Mouse (Mus musculus) stomach, postnatal 0 days (tissue): ENCODE data around the gene Lpp. TPM values are rescaled to one million over a fixed set of nuclear protein-coding genes. Genes with fewer than 3 reads are reported as not detected.

Source experiments
- ATAC-seq: fragments of 200-750 bp; cut with Nextera tagmentation; 2 replicates; pipeline ENCODE4 v1.8.0; 2017; ENCODE audit not compliant: low FRiP score, low TSS enrichment
- DNase-seq: peaks from one replicate; pipeline ENCODE4 v3.0.0-alpha.2; 2016; ENCODE audit warnings: low spot score
- H3K27ac ChIP-seq: fragments of 300-500 bp; sonication (generic); replicated peaks from 2 replicates; pipeline ENCODE4 v1.5.1; 2014; ENCODE audit warnings: mild to moderate bottlenecking, control low read depth
- H3K27me3 ChIP-seq: fragments of 300-500 bp; sonication (generic); 2 replicates; pipeline ENCODE4 v1.6.1; 2014; ENCODE audit warnings: low read length; ENCODE audit not compliant: control insufficient read depth, insufficient read depth
- H3K36me3 ChIP-seq: fragments of 300-500 bp; sonication (generic); 2 replicates; pipeline ENCODE4 v1.6.1; 2014; ENCODE audit warnings: low read length, mixed read lengths; ENCODE audit not compliant: control insufficient read depth, insufficient read depth
- H3K4me1 ChIP-seq: fragments of 300-500 bp; sonication (generic); replicated peaks from 2 replicates; pipeline ENCODE4 v1.6.1; 2014; ENCODE audit warnings: antibody characterized with exemption; ENCODE audit not compliant: control insufficient read depth, insufficient read depth
- H3K4me2 ChIP-seq: fragments of 300-500 bp; sonication (generic); replicated peaks from 2 replicates; pipeline ENCODE4 v1.6.1; 2014; ENCODE audit warnings: low read depth, mild to moderate bottlenecking, control low read depth, moderate library complexity
- H3K4me3 ChIP-seq: fragments of 300-500 bp; sonication (generic); 2 replicates; pipeline ENCODE4 v1.5.1; 2014; ENCODE audit warnings: low read depth, low read length, control low read depth
- H3K9ac ChIP-seq: fragments of 300-500 bp; sonication (generic); 2 replicates; pipeline ENCODE4 v1.6.1; 2014; ENCODE audit warnings: mild to moderate bottlenecking, low read length, control low read depth, mixed read lengths
- H3K9me3 ChIP-seq: fragments of 300-500 bp; sonication (generic); 2 replicates; pipeline ENCODE4 v1.6.1; 2016; ENCODE audit warnings: low read length; ENCODE audit not compliant: control insufficient read depth
- CTCF ChIP-seq: IDR thresholded peaks from 2 replicates; pipeline ENCODE4 v1.5.1; 2016; ENCODE audit warnings: antibody characterized with exemption, low read depth, mild to moderate bottlenecking, moderate library complexity
- EP300 ChIP-seq: optimal IDR thresholded peaks from 2 replicates; pipeline ENCODE3; 2016; ENCODE audit warnings: antibody characterized with exemption
- WGBS: fragments of 180-500 bp; shearing (Covaris S2); extraction: QIAGEN DNeasy Blood & Tissue Kit; methylation state at CpG from one replicate; pipeline ENCODE4 v1.1.7; 2014; 5-methylcytosine and 5-hydroxymethylcytosine counted together
- polyA plus RNA-seq: library from polyadenylated mRNA; unstranded; fragments of >200 nt; fragmentation: Nextera tagmentation; extraction: Ambion mirVana; gene quantifications from 2 replicates; pipeline ENCODE4 v1.2.1, GENCODE M21; 2015

The Lpp gene
- polyA plus RNA-seq, 1 experiment from 2014 or later = 51.3 TPM

- no peak overlapping the region for H3K4me2 ChIP-seq
- H3K27me3 ChIP-seq = no peaks in the 10 kb centered on the region
- H3K36me3 ChIP-seq = no peaks in the 10 kb centered on the region
- no peak overlapping the region for H3K27ac ChIP-seq
- WGBS = 85% methylated on average over 5 of the region's 5 CpGs
- H3K4me1 ChIP-seq = no peaks in the 10 kb centered on the region
- DNase-seq (no peak), ATAC-seq (no peak)
- peak; percentile 47 for TF ChIP-seq CTCF
- TF ChIP-seq EP300 = no peak
- no peak overlapping the region for H3K4me3 ChIP-seq
- H3K9me3 ChIP-seq = no peaks in the 10 kb centered on the region
- no peak overlapping the region for H3K9ac ChIP-seq
Measured at GRCm38 (mm10) chr16:24822182-24822875, 429.0 kb downstream of the Lpp start.

GRCm38 (mm10) chr16:24822918-24823317 lies 429.6 kb downstream of the Lpp start:
- no peak overlapping the region for H3K9ac ChIP-seq
- WGBS = 87% methylated on average over 1 of the region's 1 CpGs

GRCm38 (mm10) chr16:24826390-24826789 lies 433.1 kb downstream of the Lpp start:
- no peak for ATAC-seq
- no peaks in the 10 kb centered on the region for H3K9me3 ChIP-seq
- no peaks in the 10 kb centered on the region for H3K27me3 ChIP-seq
- no peaks in the 10 kb centered on the region for H3K36me3 ChIP-seq
- 94% methylated on average over 4 of the region's 4 CpGs for WGBS
- no peak overlapping the region for H3K27ac ChIP-seq
- H3K9ac ChIP-seq = no peak overlapping the region
- TF ChIP-seq EP300 = no peak
- TF ChIP-seq CTCF = no peak
- DNase-seq = no peak
- H3K4me1 ChIP-seq = no peaks in the 10 kb centered on the region
- no peak overlapping the region for H3K4me2 ChIP-seq
- H3K4me3 ChIP-seq = no peak overlapping the region

More at GRCm38 (mm10) chr16:24822918-24823317, 429.6 kb downstream of the Lpp start:
- no peaks in the 10 kb centered on the region for H3K27me3 ChIP-seq
- H3K4me3 ChIP-seq = no peak overlapping the region
- H3K27ac ChIP-seq = no peak overlapping the region
- no peak for ATAC-seq
- no peaks in the 10 kb centered on the region for H3K36me3 ChIP-seq
- no peak overlapping the region for H3K4me2 ChIP-seq
- H3K4me1 ChIP-seq = no peaks in the 10 kb centered on the region
- no peak for DNase-seq
- no peaks in the 10 kb centered on the region for H3K9me3 ChIP-seq
- TF ChIP-seq EP300 (no peak), CTCF (no peak)

- 50% methylated on average over 2 of the region's 2 CpGs for WGBS
- H3K27ac ChIP-seq = no peak overlapping the region
- H3K36me3 ChIP-seq = no peaks in the 10 kb centered on the region
- no peaks in the 10 kb centered on the region for H3K4me1 ChIP-seq
- no peak for DNase-seq
- TF ChIP-seq CTCF = no peak
- TF ChIP-seq EP300 = no peak
- H3K4me3 ChIP-seq = no peak overlapping the region
- ATAC-seq = no peak
- no peaks in the 10 kb centered on the region for H3K27me3 ChIP-seq
- H3K9me3 ChIP-seq = no peaks in the 10 kb centered on the region
- no peak overlapping the region for H3K9ac ChIP-seq
- H3K4me2 ChIP-seq = no peak overlapping the region
Measured at GRCm38 (mm10) chr16:24828207-24828803, 435.0 kb downstream of the Lpp start.

- H3K27me3 ChIP-seq = no peaks in the 10 kb centered on the region
- no peak for TF ChIP-seq CTCF
- TF ChIP-seq EP300 = no peak
- WGBS = 77% methylated on average over 4 of the region's 4 CpGs
- H3K27ac ChIP-seq = no peak overlapping the region
- no peak overlapping the region for H3K9ac ChIP-seq
- H3K4me3 ChIP-seq = no peak overlapping the region
- no peak overlapping the region for H3K4me2 ChIP-seq
- DNase-seq (no peak), ATAC-seq (no peak)
- H3K9me3 ChIP-seq = no peaks in the 10 kb centered on the region
- H3K36me3 ChIP-seq = no peaks in the 10 kb centered on the region
- no peaks in the 10 kb centered on the region for H3K4me1 ChIP-seq
Measured at GRCm38 (mm10) chr16:24829860-24830259, 436.6 kb downstream of the Lpp start.

GRCm38 (mm10) chr16:24830939-24831338 lies 437.6 kb downstream of the Lpp start:
- DNase-seq (no peak), ATAC-seq (no peak)
- WGBS = 51% methylated on average over 7 of the region's 7 CpGs
- Histone ChIP-seq H3K9ac (no peak overlapping the region), H3K27ac (no peak overlapping the region), H3K4me2 (no peak overlapping the region), H3K4me3 (no peak overlapping the region), H3K36me3 (no peaks in the 10 kb centered on the region), H3K27me3 (no peaks in the 10 kb centered on the region), H3K9me3 (no peaks in the 10 kb centered on the region), H3K4me1 (no peaks in the 10 kb centered on the region)
- TF ChIP-seq CTCF = no peak
- TF ChIP-seq EP300 = no peak
